ENCODE assay signal across 16 mouse cellular contexts in the genomic region with DNA sequence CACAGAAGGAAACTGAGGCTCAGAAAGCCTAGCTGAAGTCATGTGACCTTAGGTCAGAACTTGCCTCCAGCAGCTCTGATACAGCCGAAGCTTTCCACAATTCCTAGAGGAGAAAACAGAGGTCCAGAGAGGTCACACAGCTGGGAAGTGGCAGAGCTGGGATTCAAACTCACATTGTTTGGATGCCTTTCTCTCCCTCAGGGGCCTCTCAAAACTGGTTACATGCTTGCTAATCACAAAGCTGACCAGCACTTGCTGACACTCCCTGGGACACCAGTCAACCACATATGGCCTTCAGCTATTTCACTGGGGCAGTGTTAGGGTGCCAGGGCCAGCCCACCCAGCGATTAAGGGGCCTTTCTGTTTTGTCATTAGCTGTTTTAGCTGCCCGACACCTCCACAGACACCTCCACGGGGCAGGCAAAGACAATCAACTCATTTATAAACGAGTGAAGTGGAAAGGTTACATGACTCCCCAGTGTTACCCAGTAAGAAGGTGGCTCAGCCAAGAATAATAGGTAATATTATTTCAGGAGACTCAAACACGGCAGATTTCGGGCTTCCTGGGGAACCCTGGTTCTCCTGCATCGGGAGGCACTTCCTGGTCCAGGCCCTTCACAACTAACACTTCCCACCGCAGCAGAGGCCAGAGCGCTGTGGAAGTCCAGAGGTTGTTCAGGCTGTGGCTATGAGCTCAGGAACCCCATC.
DNase-seq lines count a peak whose midpoint lies in the region; ATAC-seq and TF ChIP-seq lines count a peak whose summit lies in the region.
"Had no signal": no experiment of that assay in that cellular context is flagged by ENCODE, and none has a peak within 500 bp of the region (broad histone marks: within the 10 kb centered on the region; RNA-seq: fewer than 3 reads in every experiment).

No protein-coding gene starts in this region.

- peaks cover 28% of the 10 kb centered on the region for H3K4me1 ChIP-seq in heart, embryonic 12.5 days (replicated peaks)
- 0 out of 2 replicates have a peak, but pooled peaks cover 2% of the 10 kb centered on the region for H3K4me1 ChIP-seq in midbrain, embryonic 11.5 days (ENCODE audit: control insufficient read depth, insufficient read depth, low read length)
- 0 out of 2 replicates have a peak, but pooled peaks cover under 1% of the 10 kb centered on the region for H3K4me1 ChIP-seq in midbrain, postnatal 0 days (ENCODE audit: insufficient read depth, low read length)
- H3K4me1 ChIP-seq: liver, embryonic 15.5 days had no signal

- H3K36me3 ChIP-seq in heart, embryonic 12.5 days: no peaks in the 10 kb centered on the region
- H3K36me3 ChIP-seq in midbrain, embryonic 11.5 days (ENCODE audit: control insufficient read depth, insufficient read depth, low read length): no peaks in the 10 kb centered on the region
- H3K36me3 ChIP-seq in midbrain, postnatal 0 days (ENCODE audit: insufficient read depth, low read length): no peaks in the 10 kb centered on the region
- H3K36me3 ChIP-seq: intestine, embryonic 15.5 days; liver, embryonic 15.5 days had no signal

- H3K27ac ChIP-seq in heart, embryonic 12.5 days (ENCODE audit: poor library complexity, severe bottlenecking): peak overlapping the region; percentile 47
- no peak overlapping the region for H3K27ac ChIP-seq in midbrain, embryonic 11.5 days (ENCODE audit: low read depth, low read length)
- H3K27ac ChIP-seq in midbrain, postnatal 0 days (ENCODE audit: low read depth, low read length): no peak overlapping the region
- H3K27ac ChIP-seq: intestine, embryonic 15.5 days; kidney, postnatal 0 days; liver, embryonic 15.5 days; macrophage; stomach, postnatal 0 days had no signal

- H3K9ac ChIP-seq in heart, embryonic 12.5 days: no peak overlapping the region
- no peak overlapping the region for H3K9ac ChIP-seq in midbrain, embryonic 11.5 days (ENCODE audit: low read length)
- H3K9ac ChIP-seq in midbrain, postnatal 0 days (replicated peaks; ENCODE audit: low read length, poor library complexity, severe bottlenecking): no peak overlapping the region
- H3K9ac ChIP-seq: intestine, embryonic 15.5 days; liver, embryonic 15.5 days had no signal

- TF ChIP-seq CTCF in midbrain, postnatal 0 days (IDR thresholded peaks at IDR 0.05): no peak

- no peak overlapping the region for H3K4me3 ChIP-seq in heart, embryonic 12.5 days
- H3K4me3 ChIP-seq in midbrain, embryonic 11.5 days (ENCODE audit: low read depth, low read length): no peak overlapping the region
- no peak overlapping the region for H3K4me3 ChIP-seq in midbrain, postnatal 0 days (ENCODE audit: low read depth, low read length)
- H3K4me3 ChIP-seq: erythroblast, embryonic 14.5 days; intestine, embryonic 15.5 days; liver, embryonic 15.5 days had no signal

- H3K4me2 ChIP-seq in heart, embryonic 12.5 days: no peak overlapping the region
- no peak overlapping the region for H3K4me2 ChIP-seq in midbrain, embryonic 11.5 days
- no peak overlapping the region for H3K4me2 ChIP-seq in midbrain, postnatal 0 days (ENCODE audit: low read depth, low read length, poor library complexity, severe bottlenecking)
- H3K4me2 ChIP-seq: intestine, embryonic 15.5 days; liver, embryonic 15.5 days had no signal

- DNase-seq in heart, adult 11 months: no peak
- DNase-seq in midbrain, embryonic 11.5 days (ENCODE audit: low spot score, missing footprints): peak; percentile 89
- no peak for DNase-seq in midbrain, postnatal 0 days (ENCODE audit: low spot score)
- peak; percentile 54 for DNase-seq in fat pad, adult 2 months (ENCODE audit: extremely low read depth, low read depth, low spot score)
- no peak for DNase-seq in testis, postnatal 10 days (ENCODE audit: low spot score)
- no peak for DNase-seq in lung, postnatal 4 days
- DNase-seq: cerebellum, adult 11 months; retina, postnatal 1 day; spleen, adult 18-20 months had no signal

- ATAC-seq in heart, embryonic 12.5 days (ENCODE audit: insufficient number of reproducible peaks, low FRiP score): no peak
- no peak for ATAC-seq in midbrain, embryonic 11.5 days (ENCODE audit: low FRiP score)
- no peak for ATAC-seq in midbrain, postnatal 0 days (ENCODE audit: low FRiP score)
- ATAC-seq: intestine, embryonic 15.5 days had no signal

- peaks cover 20% of the 10 kb centered on the region for H3K27me3 ChIP-seq in heart, embryonic 12.5 days (replicated peaks)
- peaks cover 4% of the 10 kb centered on the region; the same call in 1 of the 2 replicates for H3K27me3 ChIP-seq in midbrain, embryonic 11.5 days (ENCODE audit: control insufficient read depth, insufficient read depth, low read length)
- H3K27me3 ChIP-seq in midbrain, postnatal 0 days (ENCODE audit: insufficient read depth, low read length): no peaks in the 10 kb centered on the region

- H3K9me3 ChIP-seq in heart, embryonic 12.5 days (replicated peaks): no peaks in the 10 kb centered on the region
- no peaks in the 10 kb centered on the region for H3K9me3 ChIP-seq in midbrain, embryonic 11.5 days (ENCODE audit: control insufficient read depth, low read length)
- H3K9me3 ChIP-seq in midbrain, postnatal 0 days (ENCODE audit: low read length): no peaks in the 10 kb centered on the region
- H3K9me3 ChIP-seq: intestine, embryonic 15.5 days; liver, embryonic 15.5 days had no signal

- 29% methylated on average over 10 of the region's 10 CpGs for WGBS in heart, embryonic 12.5 days
- 44% methylated on average over 10 of the region's 10 CpGs for WGBS in midbrain, embryonic 11.5 days
- WGBS in midbrain, postnatal 0 days: 44% methylated on average over 10 of the region's 10 CpGs

Comparison
In these comparisons a context has a peak if more than half of its experiments do, and no peak if none do; other contexts are left out.
1. DNase-seq: peak in midbrain, embryonic 11.5 days (single experiment) and fat pad, adult 2 months (single experiment); none in heart, adult 11 months (single experiment), midbrain, postnatal 0 days (single experiment), testis, postnatal 10 days (single experiment) and lung, postnatal 4 days (0 of 2).